Mouse (Mus musculus) C2C12 (cell line): ENCODE data around the gene Mef2c. TPM values are rescaled to one million over a fixed set of nuclear protein-coding genes. Genes with fewer than 3 reads are reported as not detected.

Experiments used
- H3K27me3 ChIP-seq: one replicate; pipeline ENCODE4 v1.6.1; 2011; ENCODE audit not compliant: control insufficient read depth, insufficient read depth, insufficient read length
- H3K36me3 ChIP-seq: one replicate; pipeline ENCODE4 v1.6.1; 2011; ENCODE audit not compliant: control insufficient read depth, insufficient read depth
- H3K4me3 ChIP-seq: one replicate; pipeline ENCODE4 v1.5.1; 2011; ENCODE audit warnings: mild to moderate bottlenecking, control low read depth; ENCODE audit not compliant: poor library complexity, insufficient read depth, severe bottlenecking
- H3K79me2 ChIP-seq: one replicate; pipeline ENCODE4 v1.6.1; 2011; ENCODE audit not compliant: control insufficient read depth, insufficient read depth
- H3K79me3 ChIP-seq: one replicate; pipeline ENCODE4 v1.6.1; 2011; ENCODE audit warnings: low read depth, control low read depth
- H3ac ChIP-seq: one replicate; pipeline ENCODE3; 2011; ENCODE audit warnings: low read depth; ENCODE audit not compliant: control insufficient read depth, insufficient read length
- CEBPB ChIP-seq: IDR thresholded peaks from one replicate; pipeline ENCODE4 v1.6.1; 2011; ENCODE audit warnings: low read depth, mild to moderate bottlenecking, control low read depth, moderate library complexity
- CTCF ChIP-seq: IDR thresholded peaks from one replicate; pipeline ENCODE4 v1.5.1; 2011; ENCODE audit not compliant: control insufficient read depth, insufficient read depth, insufficient read length
- FOSL1 ChIP-seq: IDR thresholded peaks from one replicate; pipeline ENCODE4 v1.8.0; 2011; ENCODE audit warnings: mild to moderate bottlenecking, low read length; ENCODE audit not compliant: poor library complexity, insufficient read depth, severe bottlenecking
- MAX ChIP-seq: IDR thresholded peaks from one replicate; pipeline ENCODE4 v1.6.1; 2011; ENCODE audit warnings: mild to moderate bottlenecking, control low read depth
- MYOD1 ChIP-seq: IDR thresholded peaks from one replicate; pipeline ENCODE4 v1.6.1; 2011; ENCODE audit warnings: low read depth; ENCODE audit not compliant: control insufficient read depth, insufficient read length
- MYOG ChIP-seq: IDR thresholded peaks from one replicate; pipeline ENCODE4 v1.6.1; 2011; ENCODE audit not compliant: control insufficient read depth, insufficient read length; ENCODE audit errors: extremely low read depth
- USF1 ChIP-seq: IDR thresholded peaks from one replicate; pipeline ENCODE4 v1.6.1; 2011; ENCODE audit warnings: low read depth, mild to moderate bottlenecking, control low read depth, moderate library complexity
- polyA plus RNA-seq: library from polyadenylated mRNA; unstranded; fragments of >200 nt; fragmentation: generic; extraction: Trizol; gene quantifications from one replicate; pipeline ENCODE4 v1.2.1, GENCODE M21; 2012; ENCODE audit warnings: missing spikeins

Mef2c gene
- polyA plus RNA-seq, 1 experiment: 2.5 TPM

- Histone ChIP-seq H3K27me3 (no peaks in the 10 kb centered on the region), H3K4me3 (no peak overlapping the region), H3K79me2 (no peaks in the 10 kb centered on the region), H3K79me3 (no peaks in the 10 kb centered on the region), H3ac (no peak overlapping the region), H3K36me3 (no peaks in the 10 kb centered on the region)
- TF ChIP-seq CTCF (no peak), FOSL1 (no peak), MAX (no peak), CEBPB (no peak), MYOD1 (no peak), MYOG (no peak)
These were observed 71.0 kb downstream of the Mef2c start for GRCm38 (mm10) chr13:83574866-83575265.

DNA sequence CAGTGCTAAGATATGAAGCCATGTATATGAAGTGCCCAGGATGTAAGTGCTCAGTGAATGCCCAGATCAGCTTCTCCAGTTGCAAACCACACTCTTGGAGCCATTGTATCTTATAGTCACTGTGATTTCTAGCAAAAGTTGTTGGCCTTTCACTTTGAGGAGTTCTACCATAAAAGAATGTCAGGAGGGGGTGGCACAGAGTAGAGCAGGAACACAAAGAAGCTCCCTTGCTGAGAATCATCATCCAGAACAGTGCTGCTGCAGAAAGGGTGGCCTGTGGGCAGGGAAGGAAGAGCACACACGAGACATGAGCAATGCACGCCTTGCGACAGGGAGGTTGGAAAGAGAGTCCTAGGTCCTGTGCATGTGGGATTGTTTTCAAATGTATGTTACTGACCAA is 75.6 kb downstream of the Mef2c start:
- no peak overlapping the region for H3K4me3 ChIP-seq
- H3K79me2 ChIP-seq: no peaks in the 10 kb centered on the region
- no peaks in the 10 kb centered on the region for H3K36me3 ChIP-seq
- H3K79me3 ChIP-seq: no peaks in the 10 kb centered on the region
- H3ac ChIP-seq: no peak overlapping the region
- TF ChIP-seq CTCF (no peak), MYOG (no peak), MYOD1 (no peak), MAX (no peak), CEBPB (no peak), FOSL1 (no peak), USF1 (no peak)
- H3K27me3 ChIP-seq: no peaks in the 10 kb centered on the region

GRCm38 (mm10) chr13:83580856-83581255 is 77.0 kb downstream of the Mef2c start:
- no peaks in the 10 kb centered on the region for H3K79me2 ChIP-seq
- no peaks in the 10 kb centered on the region for H3K27me3 ChIP-seq
- H3K79me3 ChIP-seq: no peaks in the 10 kb centered on the region
- no peaks in the 10 kb centered on the region for H3K36me3 ChIP-seq
- no peak overlapping the region for H3K4me3 ChIP-seq
- TF ChIP-seq CTCF (no peak), FOSL1 (no peak), MAX (no peak), USF1 (no peak), MYOG (no peak), MYOD1 (no peak), CEBPB (no peak)
- H3ac ChIP-seq: no peak overlapping the region

DNA sequence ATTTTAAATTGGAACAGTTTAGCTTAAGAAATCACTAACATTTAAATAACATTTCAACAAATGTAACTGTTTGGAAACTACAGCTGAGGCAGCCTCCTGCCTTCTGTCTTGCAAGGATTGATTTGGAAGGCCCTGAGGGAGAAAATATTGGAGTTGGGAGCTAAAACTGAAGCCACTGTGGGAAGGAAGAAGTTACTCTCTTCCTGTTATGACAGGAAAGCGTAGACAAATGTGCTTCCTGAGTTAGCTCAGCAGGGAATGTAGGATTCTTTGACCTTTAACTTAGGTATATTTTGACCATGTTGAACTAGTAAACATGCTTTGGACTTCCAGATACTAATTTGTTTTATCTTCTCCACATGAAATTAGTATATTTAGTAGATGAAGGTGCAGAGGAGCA is 78.7 kb downstream of the Mef2c start:
- no peaks in the 10 kb centered on the region for H3K79me2 ChIP-seq
- TF ChIP-seq CTCF (no peak), MYOG (no peak), MAX (no peak), FOSL1 (no peak), CEBPB (no peak), USF1 (no peak), MYOD1 (no peak)
- H3K36me3 ChIP-seq: no peaks in the 10 kb centered on the region
- H3K4me3 ChIP-seq: no peak overlapping the region
- no peaks in the 10 kb centered on the region for H3K27me3 ChIP-seq
- H3K79me3 ChIP-seq: no peaks in the 10 kb centered on the region
- H3ac ChIP-seq: no peak overlapping the region

GRCm38 (mm10) chr13:83583881-83584280 is 80.0 kb downstream of the Mef2c start:
- H3K4me3 ChIP-seq: no peak overlapping the region
- H3K79me2 ChIP-seq: no peaks in the 10 kb centered on the region
- TF ChIP-seq MYOD1: no peak
- TF ChIP-seq FOSL1: no peak
- TF ChIP-seq CEBPB: no peak
- no peak for TF ChIP-seq CTCF
- TF ChIP-seq USF1: no peak
- no peak for TF ChIP-seq MAX
- no peak for TF ChIP-seq MYOG
- H3ac ChIP-seq: no peak overlapping the region
- no peaks in the 10 kb centered on the region for H3K79me3 ChIP-seq
- no peaks in the 10 kb centered on the region for H3K27me3 ChIP-seq
- no peaks in the 10 kb centered on the region for H3K36me3 ChIP-seq

- Histone ChIP-seq H3K79me3 (no peaks in the 10 kb centered on the region), H3K4me3 (no peak overlapping the region), H3ac (no peak overlapping the region), H3K79me2 (no peaks in the 10 kb centered on the region), H3K36me3 (no peaks in the 10 kb centered on the region), H3K27me3 (no peaks in the 10 kb centered on the region)
- TF ChIP-seq MAX: no peak
These were observed 81.5 kb downstream of the Mef2c start for GRCm38 (mm10) chr13:83585359-83585758.
